Mouse (Mus musculus): Measurements from ENCODE around the gene Cyth2. TPM values are rescaled to one million over a fixed set of nuclear protein-coding genes. Genes with fewer than 3 reads are reported as not detected.

The Cyth2 gene
- total and polyA plus RNA-seq, 3 experiments, result 25.6 to 59.4 (median 59.1) TPM

- H3K4me1 ChIP-seq (ENCODE audit: control insufficient read depth in 1 of 2, insufficient read depth in 2 of 2), result peaks cover 3 to 28% of the 10 kb centered on the region in 2 experiments; a peak in 3 of 4 replicates
- TF ChIP-seq POLR2A (IDR thresholded peaks at IDR 0.05; ENCODE audit: low read depth, low read length) (no peak), ETS1 (conservative IDR thresholded peaks at IDR 0.05; ENCODE audit: low read depth, low read length) (no peak), UBTF (IDR thresholded peaks at IDR 0.05; ENCODE audit: low read depth, low read length) (no peak), RCOR1 (conservative IDR thresholded peaks at IDR 0.05; ENCODE audit: low read depth, low read length) (no peak), MAZ (IDR thresholded peaks at IDR 0.05; ENCODE audit: low read depth, low read length) (no peak), POLR2AphosphoS2 (IDR thresholded peaks at IDR 0.05; ENCODE audit: low read depth, low read length) (no peak), USF2 (conservative IDR thresholded peaks at IDR 0.05; ENCODE audit: low read depth, low read length) (no peak), E2F4 (IDR thresholded peaks at IDR 0.05; ENCODE audit: insufficient replicate concordance, low read depth, low read length) (no peak), CHD1 (IDR thresholded peaks at IDR 0.05; ENCODE audit: low read depth, low read length) (no peak)
- H3K9ac ChIP-seq (ENCODE audit: insufficient read depth, low read depth), result no peak overlapping the region
- peaks cover 25 to 51% of the 10 kb centered on the region in 2 experiments for H3K36me3 ChIP-seq (replicated peaks in 1 of 2; ENCODE audit: control insufficient read depth in 1 of 2, insufficient read depth in 1 of 2, low read length in 1 of 2)
- no peak overlapping the region for H3K4me2 ChIP-seq (ENCODE audit: insufficient read depth, low read depth, poor library complexity, severe bottlenecking)
- no peak for DNase-seq (ENCODE audit: extremely low read depth)
- peaks cover 13% of the 10 kb centered on the region for H3K79me2 ChIP-seq (replicated peaks; ENCODE audit: control insufficient read depth, extremely low read depth, insufficient read depth, poor library complexity, severe bottlenecking)
- H3K27me3 ChIP-seq (replicated peaks), result no peaks in the 10 kb centered on the region
- in situ Hi-C loops (cut with MboI; ENCODE audit: low pct_ligation_motif_present, low pct_unique_long_range_greater_than_20kb, low sequenced_read_pairs), result no loop called here
- no peak overlapping the region for H3K27ac ChIP-seq (ENCODE audit: insufficient read depth, low read depth)
- dilution Hi-C loops (cut with MboI; ENCODE audit: extremely low pct_ligation_motif_present, extremely low pct_unique_long_range_greater_than_20kb, low sequenced_read_pairs), result no loop called here
- no peaks in the 10 kb centered on the region for H3K9me3 ChIP-seq (replicated peaks; ENCODE audit: low read length)
- no peak overlapping the region for H3K4me3 ChIP-seq (replicated peaks in 1 of 3; ENCODE audit: low read depth in 2 of 3, low read length in 2 of 3, poor library complexity in 1 of 3)
Measured at GRCm38 (mm10) chr7:45815323-45815983, 1.1 kb upstream of the Cyth2 start.

GRCm38 (mm10) chr7:45814841-45815240, 460 bp upstream of the Cyth2 start:
- peaks cover 31 to 52% of the 10 kb centered on the region in 2 experiments for H3K36me3 ChIP-seq (replicated peaks in 1 of 2; ENCODE audit: control insufficient read depth in 1 of 2, insufficient read depth in 1 of 2, low read length in 1 of 2)
- no peak overlapping the region for H3K27ac ChIP-seq (ENCODE audit: insufficient read depth, low read depth)
- no peak for DNase-seq (ENCODE audit: extremely low read depth)
- H3K9ac ChIP-seq (ENCODE audit: insufficient read depth, low read depth), result no peak overlapping the region
- peak overlapping the region in 1 of 3 experiments; percentile 31 for H3K4me3 ChIP-seq (replicated peaks in 1 of 3; ENCODE audit: low read depth in 2 of 3, low read length in 2 of 3, poor library complexity in 1 of 3)
- TF ChIP-seq ZMIZ1 (IDR thresholded peaks at IDR 0.05; ENCODE audit: low read depth, low read length), result no peak
- TF ChIP-seq CTCF (conservative IDR thresholded peaks at IDR 0.05 in 1 of 2, IDR thresholded peaks at IDR 0.05 in 1 of 2; ENCODE audit: low read depth in 2 of 2, low read length in 2 of 2), result no peak
- no peak for TF ChIP-seq ETS1 (conservative IDR thresholded peaks at IDR 0.05; ENCODE audit: low read depth, low read length)
- TF ChIP-seq RCOR1 (conservative IDR thresholded peaks at IDR 0.05; ENCODE audit: low read depth, low read length), result no peak
- TF ChIP-seq KAT2A (IDR thresholded peaks at IDR 0.05; ENCODE audit: insufficient replicate concordance, low read length), result no peak
- TF ChIP-seq MAFK (IDR thresholded peaks at IDR 0.05; ENCODE audit: insufficient replicate concordance, low read length), result no peak
- TF ChIP-seq MAX (IDR thresholded peaks at IDR 0.05; ENCODE audit: low read length), result no peak
- no peak for TF ChIP-seq USF2 (conservative IDR thresholded peaks at IDR 0.05; ENCODE audit: low read depth, low read length)
- no peak for TF ChIP-seq PAX5 (IDR thresholded peaks at IDR 0.05; ENCODE audit: low read length)
- no peak for TF ChIP-seq HCFC1 (IDR thresholded peaks at IDR 0.05; ENCODE audit: low read depth, low read length)
- no peak for TF ChIP-seq USF1 (IDR thresholded peaks at IDR 0.05; ENCODE audit: low read depth, low read length)
- TF ChIP-seq ZNF384 (IDR thresholded peaks at IDR 0.05; ENCODE audit: low read depth, low read length), result no peak
- no peak for TF ChIP-seq MXI1 (IDR thresholded peaks at IDR 0.05; ENCODE audit: low read depth, low read length)
- H3K79me2 ChIP-seq (replicated peaks; ENCODE audit: control insufficient read depth, extremely low read depth, insufficient read depth, poor library complexity, severe bottlenecking), result peaks cover 13% of the 10 kb centered on the region
- peaks cover 3 to 28% of the 10 kb centered on the region in 2 experiments; a peak in 3 of 4 replicates for H3K4me1 ChIP-seq (ENCODE audit: control insufficient read depth in 1 of 2, insufficient read depth in 2 of 2)
- H3K9me3 ChIP-seq (replicated peaks; ENCODE audit: low read length), result no peaks in the 10 kb centered on the region
- H3K4me2 ChIP-seq (ENCODE audit: insufficient read depth, low read depth, poor library complexity, severe bottlenecking), result peak overlapping the region; percentile 85; the same call in 1 of the 2 replicates
- in situ Hi-C loops (cut with MboI; ENCODE audit: low pct_ligation_motif_present, low pct_unique_long_range_greater_than_20kb, low sequenced_read_pairs) (no loop called here), dilution Hi-C loops (cut with MboI; ENCODE audit: extremely low pct_ligation_motif_present, extremely low pct_unique_long_range_greater_than_20kb, low sequenced_read_pairs) (no loop called here)
- no peaks in the 10 kb centered on the region for H3K27me3 ChIP-seq (replicated peaks)

Data from CH12.LX (cell line).